Mouse (Mus musculus) forebrain, embryonic 12.5 days (tissue): Measurements from ENCODE around the gene Ren1. TPM values are rescaled to one million over a fixed set of nuclear protein-coding genes. Genes with fewer than 3 reads are reported as not detected.

Experiments used
- ATAC-seq: fragments of 200-750 bp; cut with Nextera tagmentation; 2 replicates; pipeline ENCODE4 v1.8.0; 2017; ENCODE audit warnings: moderate TSS enrichment; ENCODE audit not compliant: low FRiP score
- H3K27ac ChIP-seq: fragments of 300-500 bp; sonication (generic); 2 replicates; pipeline ENCODE4 v1.5.1; 2016; ENCODE audit warnings: mild to moderate bottlenecking
- H3K27me3 ChIP-seq: fragments of 300-500 bp; sonication (generic); 2 replicates; pipeline ENCODE4 v1.6.1; 2016; ENCODE audit warnings: mild to moderate bottlenecking
- H3K36me3 ChIP-seq: fragments of 300-500 bp; sonication (generic); replicated peaks from 2 replicates; pipeline ENCODE4 v1.6.1; 2016; ENCODE audit warnings: mild to moderate bottlenecking
- H3K4me1 ChIP-seq: fragments of 300-500 bp; sonication (generic); 2 replicates; pipeline ENCODE4 v1.6.1; 2016
- H3K4me2 ChIP-seq: fragments of 300-500 bp; sonication (generic); 2 replicates; pipeline ENCODE4 v1.6.1; 2016; ENCODE audit warnings: mild to moderate bottlenecking, moderate library complexity
- H3K4me3 ChIP-seq: fragments of 300-500 bp; sonication (generic); replicated peaks from 2 replicates; pipeline ENCODE4 v1.5.1; 2016; ENCODE audit warnings: mild to moderate bottlenecking
- H3K9ac ChIP-seq: fragments of 300-500 bp; sonication (generic); 2 replicates; pipeline ENCODE4 v1.6.1; 2016; ENCODE audit warnings: mild to moderate bottlenecking
- H3K9me3 ChIP-seq: fragments of 300-500 bp; sonication (generic); 2 replicates; pipeline ENCODE4 v1.6.1; 2016
- WGBS: fragments of 180-500 bp; shearing (Covaris S2); methylation state at CpG from one replicate; pipeline ENCODE4 v1.1.7; 2016; 5-methylcytosine and 5-hydroxymethylcytosine counted together
- polyA plus RNA-seq: library from polyadenylated mRNA; unstranded; fragments of >200 nt; fragmentation: Nextera tagmentation; extraction: Ambion mirVana; gene quantifications from 2 replicates; pipeline ENCODE4 v1.2.1, GENCODE M21; 2016

Ren1 gene
- polyA plus RNA-seq, 1 experiment from 2014 or later: not detected

GRCm38 (mm10) chr1:133347226-133347625, 3.1 kb upstream of the Ren1 start:
- Histone ChIP-seq H3K9me3 (0 out of 2 replicates have a peak, but pooled peaks cover 4% of the 10 kb centered on the region), H3K4me1 (no peaks in the 10 kb centered on the region), H3K9ac (no peak overlapping the region), H3K27me3 (no peaks in the 10 kb centered on the region), H3K36me3 (no peaks in the 10 kb centered on the region), H3K4me3 (no peak overlapping the region), H3K27ac (no peak overlapping the region), H3K4me2 (no peak overlapping the region)
- 69% methylated on average over 3 of the region's 3 CpGs for WGBS
- ATAC-seq: no peak

GRCm38 (mm10) chr1:133347693-133348520, 2.4 kb upstream of the Ren1 start:
- Histone ChIP-seq H3K9me3 (0 out of 2 replicates have a peak, but pooled peaks cover 4% of the 10 kb centered on the region), H3K4me1 (no peaks in the 10 kb centered on the region), H3K27ac (no peak overlapping the region), H3K36me3 (no peaks in the 10 kb centered on the region), H3K9ac (no peak overlapping the region), H3K4me2 (no peak overlapping the region), H3K27me3 (no peaks in the 10 kb centered on the region), H3K4me3 (no peak overlapping the region)
- WGBS: 79% methylated on average over 11 of the region's 11 CpGs
- no peak for ATAC-seq

GRCm38 (mm10) chr1:133351762-133352161, 1.5 kb downstream of the Ren1 start:
- Histone ChIP-seq H3K9ac (no peak overlapping the region), H3K27ac (no peak overlapping the region), H3K36me3 (no peaks in the 10 kb centered on the region), H3K4me2 (no peak overlapping the region), H3K4me1 (peaks cover 6% of the 10 kb centered on the region), H3K4me3 (no peak overlapping the region), H3K27me3 (peaks cover 25% of the 10 kb centered on the region), H3K9me3 (no peaks in the 10 kb centered on the region)
- 69% methylated on average over 9 of the region's 9 CpGs for WGBS
- no peak for ATAC-seq

GRCm38 (mm10) chr1:133353371-133353809, 3.1 kb downstream of the Ren1 start:
- no peaks in the 10 kb centered on the region for H3K36me3 ChIP-seq
- H3K4me3 ChIP-seq: no peak overlapping the region
- no peak overlapping the region for H3K27ac ChIP-seq
- H3K4me2 ChIP-seq: no peak overlapping the region
- peaks cover 6% of the 10 kb centered on the region for H3K4me1 ChIP-seq
- no peak overlapping the region for H3K9ac ChIP-seq
- ATAC-seq: peak; percentile 72
- H3K27me3 ChIP-seq: peaks cover 37% of the 10 kb centered on the region
- WGBS: 55% methylated on average over 12 of the region's 12 CpGs
- H3K9me3 ChIP-seq: no peaks in the 10 kb centered on the region

- Histone ChIP-seq H3K9me3 (no peaks in the 10 kb centered on the region), H3K4me3 (no peak overlapping the region), H3K9ac (no peak overlapping the region), H3K4me1 (peaks cover 6% of the 10 kb centered on the region), H3K36me3 (no peaks in the 10 kb centered on the region), H3K27ac (no peak overlapping the region), H3K4me2 (no peak overlapping the region), H3K27me3 (peaks cover 45% of the 10 kb centered on the region)
- ATAC-seq: no peak
- WGBS: 49% methylated on average over 5 of the region's 5 CpGs
Observed at GRCm38 (mm10) chr1:133355469-133355868, 5.2 kb downstream of the Ren1 start.

- Histone ChIP-seq H3K4me2 (no peak overlapping the region), H3K27ac (no peak overlapping the region), H3K4me1 (peaks cover 6% of the 10 kb centered on the region), H3K9me3 (no peaks in the 10 kb centered on the region), H3K36me3 (no peaks in the 10 kb centered on the region), H3K9ac (no peak overlapping the region), H3K27me3 (peaks cover 45% of the 10 kb centered on the region), H3K4me3 (no peak overlapping the region)
- ATAC-seq: no peak
- 60% methylated on average over 15 of the region's 15 CpGs for WGBS
Observed at GRCm38 (mm10) chr1:133355912-133356311, 5.6 kb downstream of the Ren1 start.

GRCm38 (mm10) chr1:133356330-133356729, 6.0 kb downstream of the Ren1 start:
- H3K4me3 ChIP-seq: no peak overlapping the region
- no peaks in the 10 kb centered on the region for H3K9me3 ChIP-seq
- no peak for ATAC-seq
- H3K27ac ChIP-seq: no peak overlapping the region
- H3K36me3 ChIP-seq: no peaks in the 10 kb centered on the region
- H3K9ac ChIP-seq: no peak overlapping the region
- peaks cover 6% of the 10 kb centered on the region for H3K4me1 ChIP-seq
- no peak overlapping the region for H3K4me2 ChIP-seq
- peaks cover 48% of the 10 kb centered on the region for H3K27me3 ChIP-seq
- WGBS: 72% methylated on average over 8 of the region's 8 CpGs

GRCm38 (mm10) chr1:133361006-133361405, 10.7 kb downstream of the Ren1 start:
- no peak overlapping the region for H3K9ac ChIP-seq
- H3K36me3 ChIP-seq: no peaks in the 10 kb centered on the region
- H3K27ac ChIP-seq: no peak overlapping the region
- peaks cover 17% of the 10 kb centered on the region for H3K4me1 ChIP-seq
- no peak for ATAC-seq
- no peaks in the 10 kb centered on the region for H3K9me3 ChIP-seq
- peaks cover 73% of the 10 kb centered on the region for H3K27me3 ChIP-seq
- H3K4me3 ChIP-seq: no peak overlapping the region
- 91% methylated on average over 6 of the region's 6 CpGs for WGBS
- no peak overlapping the region for H3K4me2 ChIP-seq

GRCm38 (mm10) chr1:133362103-133362502, 11.8 kb downstream of the Ren1 start:
- H3K36me3 ChIP-seq: no peaks in the 10 kb centered on the region
- no peak overlapping the region for H3K4me2 ChIP-seq
- no peak overlapping the region for H3K27ac ChIP-seq
- peaks cover 77% of the 10 kb centered on the region for H3K27me3 ChIP-seq
- H3K9ac ChIP-seq: no peak overlapping the region
- H3K4me1 ChIP-seq: peaks cover 17% of the 10 kb centered on the region
- H3K9me3 ChIP-seq: no peaks in the 10 kb centered on the region
- 91% methylated on average over 5 of the region's 5 CpGs for WGBS
- no peak overlapping the region for H3K4me3 ChIP-seq
- ATAC-seq: no peak

- H3K36me3 ChIP-seq: no peaks in the 10 kb centered on the region
- peaks cover 65% of the 10 kb centered on the region for H3K27me3 ChIP-seq
- H3K9ac ChIP-seq: peak within 1 kb of the TSS; percentile 64
- H3K9me3 ChIP-seq: no peaks in the 10 kb centered on the region
- H3K27ac ChIP-seq: no peak within 1 kb of the TSS
- peak within 1 kb of the TSS; percentile 66 for H3K4me3 ChIP-seq
- WGBS: 1% methylated on average over 48 of the region's 52 CpGs
- H3K4me2 ChIP-seq: peak within 1 kb of the TSS; percentile 97
- peaks cover 30% of the 10 kb centered on the region for H3K4me1 ChIP-seq
- peak; percentile 84 for ATAC-seq
Observed at GRCm38 (mm10) chr1:133363276-133364021, 13.1 kb downstream of the Ren1 start, which contains the start of gene Etnk2. Etnk2 (plus strand) TSS chr1:133363572.

- WGBS: under 1% methylated on average over 27 of the region's 27 CpGs
Observed at GRCm38 (mm10) chr1:133364022-133364630, 13.8 kb downstream of the Ren1 start.

GRCm38 (mm10) chr1:133364890-133365289, 14.6 kb downstream of the Ren1 start:
- Histone ChIP-seq H3K9me3 (no peaks in the 10 kb centered on the region), H3K4me3 (no peak overlapping the region), H3K9ac (no peak overlapping the region), H3K4me2 (no peak overlapping the region), H3K36me3 (no peaks in the 10 kb centered on the region), H3K27me3 (peaks cover 58% of the 10 kb centered on the region), H3K27ac (no peak overlapping the region), H3K4me1 (peaks cover 31% of the 10 kb centered on the region)
- 37% methylated on average over 2 of the region's 2 CpGs for WGBS
- ATAC-seq: no peak

More at GRCm38 (mm10) chr1:133364022-133364630, 13.8 kb downstream of the Ren1 start:
- H3K9ac ChIP-seq: peak overlapping the region; percentile 64
- ATAC-seq: peak; percentile 40; the same call in 1 of the 2 replicates
- H3K27me3 ChIP-seq: peaks cover 61% of the 10 kb centered on the region
- peak overlapping the region; percentile 66 for H3K4me3 ChIP-seq
- H3K27ac ChIP-seq: no peak overlapping the region
- H3K9me3 ChIP-seq: no peaks in the 10 kb centered on the region
- H3K4me2 ChIP-seq: peak overlapping the region; percentile 97
- H3K36me3 ChIP-seq: no peaks in the 10 kb centered on the region
- peaks cover 31% of the 10 kb centered on the region for H3K4me1 ChIP-seq
